Mouse (Mus musculus) megakaryocyte, embryonic 14.5 days (primary cell): ENCODE results near the gene Ccdc141. TPM values are rescaled to one million over a fixed set of nuclear protein-coding genes. Genes with fewer than 3 reads are reported as not detected.

Experiments used
- H3K27me3 ChIP-seq: replicated peaks from 2 replicates; pipeline ENCODE3; 2012; ENCODE audit warnings: inconsistent platforms
- H3K36me3 ChIP-seq: replicated peaks from 2 replicates; pipeline ENCODE3; 2012; ENCODE audit warnings: low read length, inconsistent platforms, mixed read lengths
- H3K4me1 ChIP-seq: 2 replicates; pipeline ENCODE4 v1.6.1; 2012; ENCODE audit warnings: inconsistent platforms
- H3K4me3 ChIP-seq: replicated peaks from 2 replicates; pipeline ENCODE3; 2012; ENCODE audit warnings: moderate library complexity, mild to moderate bottlenecking, inconsistent platforms
- H3K9me3 ChIP-seq: 2 replicates; pipeline ENCODE4 v1.6.1; 2012; ENCODE audit warnings: inconsistent platforms
- FLI1 ChIP-seq: IDR thresholded peaks from 2 replicates; pipeline ENCODE4 v1.6.1; 2012; ENCODE audit warnings: low read length, inconsistent platforms, mixed read lengths
- GATA1 ChIP-seq: IDR thresholded peaks from 3 replicates; pipeline ENCODE4 v1.6.1; 2012; ENCODE audit warnings: mixed read lengths, low read length, inconsistent platforms, borderline replicate concordance
- polyA plus RNA-seq: library from polyadenylated mRNA; stranded (reverse); fragments of >175 nt; gene quantifications from 2 replicates; pipeline ENCODE4 v1.2.3, GENCODE M21; 2012; ENCODE audit warnings: low replicate concordance; ENCODE audit not compliant: insufficient read depth

Gene Ccdc141
- polyA plus RNA-seq, 1 experiment: 0.19 TPM

GRCm38 (mm10) chr2:77109506-77110123 lies 60.8 kb downstream of the Ccdc141 start:
- H3K27me3 ChIP-seq: no peaks in the 10 kb centered on the region
- no peaks in the 10 kb centered on the region for H3K4me1 ChIP-seq
- peaks cover 13% of the 10 kb centered on the region for H3K9me3 ChIP-seq
- TF ChIP-seq GATA1: no peak
- no peak for TF ChIP-seq FLI1
- no peak overlapping the region for H3K4me3 ChIP-seq
- no peaks in the 10 kb centered on the region for H3K36me3 ChIP-seq

- TF ChIP-seq GATA1: no peak
- TF ChIP-seq FLI1: no peak
- Histone ChIP-seq H3K27me3 (no peaks in the 10 kb centered on the region), H3K4me3 (no peak overlapping the region), H3K36me3 (no peaks in the 10 kb centered on the region), H3K4me1 (no peaks in the 10 kb centered on the region), H3K9me3 (peaks cover 9% of the 10 kb centered on the region; the same call in 1 of the 2 replicates)
Observed at GRCm38 (mm10) chr2:77108562-77108961, 61.9 kb downstream of the Ccdc141 start.

GRCm38 (mm10) chr2:77106150-77106549 lies 64.3 kb downstream of the Ccdc141 start:
- no peak overlapping the region for H3K4me3 ChIP-seq
- no peaks in the 10 kb centered on the region for H3K36me3 ChIP-seq
- H3K27me3 ChIP-seq: no peaks in the 10 kb centered on the region
- no peaks in the 10 kb centered on the region for H3K4me1 ChIP-seq
- H3K9me3 ChIP-seq: peaks cover 4% of the 10 kb centered on the region; the same call in 1 of the 2 replicates
- TF ChIP-seq FLI1: no peak
- no peak for TF ChIP-seq GATA1

- Histone ChIP-seq H3K4me1 (no peaks in the 10 kb centered on the region), H3K36me3 (no peaks in the 10 kb centered on the region), H3K4me3 (no peak overlapping the region), H3K27me3 (no peaks in the 10 kb centered on the region), H3K9me3 (peaks cover 4% of the 10 kb centered on the region; the same call in 1 of the 2 replicates)
- no peak for TF ChIP-seq GATA1
- no peak for TF ChIP-seq FLI1
Observed at GRCm38 (mm10) chr2:77105006-77105715, 65.3 kb downstream of the Ccdc141 start.

- H3K27me3 ChIP-seq: no peaks in the 10 kb centered on the region
- H3K9me3 ChIP-seq: peaks cover 8% of the 10 kb centered on the region; the same call in 1 of the 2 replicates
- TF ChIP-seq FLI1 (no peak), GATA1 (no peak)
- no peak overlapping the region for H3K4me3 ChIP-seq
- no peaks in the 10 kb centered on the region for H3K4me1 ChIP-seq
- H3K36me3 ChIP-seq: no peaks in the 10 kb centered on the region
Observed at GRCm38 (mm10) chr2:77102516-77102915, 67.9 kb downstream of the Ccdc141 start.

GRCm38 (mm10) chr2:77099814-77100213 lies 70.6 kb downstream of the Ccdc141 start:
- Histone ChIP-seq H3K4me3 (no peak overlapping the region), H3K36me3 (no peaks in the 10 kb centered on the region), H3K4me1 (no peaks in the 10 kb centered on the region), H3K9me3 (peaks cover 15% of the 10 kb centered on the region), H3K27me3 (no peaks in the 10 kb centered on the region)
- no peak for TF ChIP-seq FLI1
- TF ChIP-seq GATA1: no peak

GRCm38 (mm10) chr2:77098769-77099168 lies 71.7 kb downstream of the Ccdc141 start:
- Histone ChIP-seq H3K4me3 (no peak overlapping the region), H3K27me3 (no peaks in the 10 kb centered on the region), H3K4me1 (no peaks in the 10 kb centered on the region), H3K9me3 (peaks cover 19% of the 10 kb centered on the region), H3K36me3 (no peaks in the 10 kb centered on the region)
- no peak for TF ChIP-seq FLI1
- TF ChIP-seq GATA1: no peak

GRCm38 (mm10) chr2:77091749-77092148 lies 78.7 kb downstream of the Ccdc141 start:
- no peak for TF ChIP-seq FLI1
- no peak for TF ChIP-seq GATA1
- Histone ChIP-seq H3K4me1 (no peaks in the 10 kb centered on the region), H3K9me3 (peaks cover 15% of the 10 kb centered on the region), H3K36me3 (no peaks in the 10 kb centered on the region), H3K4me3 (no peak overlapping the region), H3K27me3 (no peaks in the 10 kb centered on the region)

- TF ChIP-seq FLI1 (no peak), GATA1 (no peak)
Observed at GRCm38 (mm10) chr2:77085313-77085712, 85.1 kb downstream of the Ccdc141 start.

GRCm38 (mm10) chr2:77084629-77085028 lies 85.8 kb downstream of the Ccdc141 start:
- Histone ChIP-seq H3K27me3 (no peaks in the 10 kb centered on the region), H3K9me3 (peaks cover 9% of the 10 kb centered on the region), H3K4me1 (no peaks in the 10 kb centered on the region), H3K36me3 (no peaks in the 10 kb centered on the region), H3K4me3 (no peak overlapping the region)
- TF ChIP-seq FLI1 (no peak), GATA1 (no peak)

More at GRCm38 (mm10) chr2:77085313-77085712, 85.1 kb downstream of the Ccdc141 start:
- Histone ChIP-seq H3K4me3 (no peak overlapping the region), H3K36me3 (no peaks in the 10 kb centered on the region), H3K27me3 (no peaks in the 10 kb centered on the region), H3K9me3 (0 out of 2 replicates have a peak, but pooled peaks cover 4% of the 10 kb centered on the region), H3K4me1 (no peaks in the 10 kb centered on the region)
